Mouse (Mus musculus): Measurements from ENCODE around the gene Nit1.

GRCm38 (mm10) chr1:171322012-171322411 is 23.4 kb downstream of the Nit1 start:
- TF ChIP-seq MAFK (IDR thresholded peaks at IDR 0.05; ENCODE audit: insufficient read depth, low read depth, low read length), result no peak
- TF ChIP-seq CHD2 (IDR thresholded peaks at IDR 0.05; ENCODE audit: low read depth, low read length), result no peak
- no peak for TF ChIP-seq ZNF384 (IDR thresholded peaks at IDR 0.05; ENCODE audit: low read depth, low read length)
- TF ChIP-seq HCFC1 (IDR thresholded peaks at IDR 0.05; ENCODE audit: borderline replicate concordance, insufficient read depth, low read length), result no peak

All from ES-E14 (cell line).